Mouse (Mus musculus): ENCODE data around the gene Ahnak. TPM values are rescaled to one million over a fixed set of nuclear protein-coding genes. Genes with fewer than 3 reads are reported as not detected.
"Not testable (repeated sequence)": the region's sequence is repeated elsewhere in the genome, so short reads cannot be mapped to it uniquely, and the experiment has no call there.

The Ahnak gene
- total RNA-seq, 2 experiments from 2014 or later, result 362 to 377 TPM

GRCm38 (mm10) chr19:8967373-8967743 is 21.7 kb upstream of the Ahnak start:
- intact Hi-C loops (cut with DNase I), result no loop called here
- DNase-seq, result no peak

- no peak for DNase-seq
- intact Hi-C loops (cut with DNase I), result no loop called here
Measured at GRCm38 (mm10) chr19:8967893-8968292, 21.2 kb upstream of the Ahnak start.

- DNase-seq; intact Hi-C loops (cut with DNase I): not testable (repeated sequence)
Measured at GRCm38 (mm10) chr19:8972491-8972890, 16.6 kb upstream of the Ahnak start.

GRCm38 (mm10) chr19:8974638-8975037 is 14.4 kb upstream of the Ahnak start:
- no peak for DNase-seq
- intact Hi-C loops (cut with DNase I), result no loop called here

GRCm38 (mm10) chr19:8975491-8975890 is 13.6 kb upstream of the Ahnak start:
- intact Hi-C loops (cut with DNase I), result no loop called here
- DNase-seq, result no peak

- peak; percentile 64 to 68 for DNase-seq
Measured at GRCm38 (mm10) chr19:8976535-8976934, 12.5 kb upstream of the Ahnak start.

GRCm38 (mm10) chr19:8980771-8981170 is 8.3 kb upstream of the Ahnak start:
- intact Hi-C loops (cut with DNase I), result no loop called here
- DNase-seq, result no peak

More at GRCm38 (mm10) chr19:8976535-8976934, 12.5 kb upstream of the Ahnak start:
- intact Hi-C loops (cut with DNase I), result loop anchor here (1.0 kb wide), 3 partner anchors 106 to 134 kb away; no protein-coding TSS in a partner anchor

- intact Hi-C loops (cut with DNase I), result no loop called here
- peak in 1 of 2 experiments; percentile 43 for DNase-seq
Measured at GRCm38 (mm10) chr19:8981450-8982168, 7.5 kb upstream of the Ahnak start.

GRCm38 (mm10) chr19:8982303-8983149 is 6.6 kb upstream of the Ahnak start:
- intact Hi-C loops (cut with DNase I), result no loop called here
- DNase-seq, result no peak

GRCm38 (mm10) chr19:8983150-8983650 is 5.9 kb upstream of the Ahnak start:
- DNase-seq, result peak; percentile 40 to 49
- intact Hi-C loops (cut with DNase I), result no loop called here

- DNase-seq, result peak; percentile 67 to 74
- intact Hi-C loops (cut with DNase I), result no loop called here
Measured at GRCm38 (mm10) chr19:8984255-8984868, 4.7 kb upstream of the Ahnak start.

GRCm38 (mm10) chr19:8985891-8986290 is 3.2 kb upstream of the Ahnak start:
- intact Hi-C loops (cut with DNase I), result no loop called here
- DNase-seq, result no peak

- DNase-seq, result peak; percentile 35 to 52
- intact Hi-C loops (cut with DNase I), result no loop called here
Measured at GRCm38 (mm10) chr19:8987816-8988215, 1.3 kb upstream of the Ahnak start.

GRCm38 (mm10) chr19:8988346-8989065 is 578 bp upstream of the Ahnak start:
- peak in 1 of 2 experiments; percentile 40 for DNase-seq
- intact Hi-C loops (cut with DNase I), result no loop called here

GRCm38 (mm10) chr19:8989567-8990431 is 715 bp downstream of the Ahnak start:
- intact Hi-C loops (cut with DNase I), result loop anchor here (5.0 kb wide), 1 partner anchor 43 kb away; no protein-coding TSS in a partner anchor
- peak; percentile 92 to 94 for DNase-seq

GRCm38 (mm10) chr19:8990432-8991102 is 1.5 kb downstream of the Ahnak start:
- DNase-seq, result no peak
- intact Hi-C loops (cut with DNase I), result loop anchor here (5.0 kb wide), 1 partner anchor 42 kb away; no protein-coding TSS in a partner anchor

GRCm38 (mm10) chr19:8991245-8991870 is 2.3 kb downstream of the Ahnak start:
- intact Hi-C loops (cut with DNase I), result loop anchor here (5.0 kb wide), 1 partner anchor 41 kb away; no protein-coding TSS in a partner anchor
- peak; percentile 29 to 67 for DNase-seq

All from heart, postnatal 36 days (tissue).